Mouse (Mus musculus) embryonic facial prominence, embryonic 15.5 days (tissue): ENCODE measurements at regions not wholly inside any gene's neighbourhood (a gene's known extent, or its start where the extent isn't known, plus 50 kb on each side); places are given as distances from the start of the nearest gene placed in this dataset.
A peak's percentile ranks its signal among the peaks of the same experiment; 100 is the strongest.

Source experiments
- ATAC-seq: fragments of 200-750 bp; cut with Nextera tagmentation; 2 replicates; pipeline ENCODE4 v1.8.0; 2017; ENCODE audit warnings: low read depth, moderate TSS enrichment; ENCODE audit not compliant: insufficient number of reproducible peaks, low FRiP score, low TSS enrichment
- H3K27ac ChIP-seq: fragments of 300-500 bp; sonication (generic); replicated peaks from 2 replicates; pipeline ENCODE4 v1.5.1; 2015; ENCODE audit warnings: mild to moderate bottlenecking, inconsistent platforms
- H3K27me3 ChIP-seq: fragments of 300-500 bp; sonication (generic); 2 replicates; pipeline ENCODE4 v1.6.1; 2015; ENCODE audit warnings: inconsistent platforms
- H3K36me3 ChIP-seq: fragments of 300-500 bp; sonication (generic); 2 replicates; pipeline ENCODE4 v1.6.1; 2015; ENCODE audit warnings: mild to moderate bottlenecking, inconsistent platforms
- H3K4me1 ChIP-seq: fragments of 300-500 bp; sonication (generic); 2 replicates; pipeline ENCODE4 v1.6.1; 2015; ENCODE audit warnings: inconsistent platforms
- H3K4me2 ChIP-seq: fragments of 300-500 bp; sonication (generic); replicated peaks from 2 replicates; pipeline ENCODE4 v1.6.1; 2015; ENCODE audit warnings: mild to moderate bottlenecking, inconsistent platforms
- H3K4me3 ChIP-seq: fragments of 300-500 bp; sonication (generic); replicated peaks from 2 replicates; pipeline ENCODE4 v1.5.1; 2015; ENCODE audit warnings: mild to moderate bottlenecking, inconsistent platforms
- H3K9ac ChIP-seq: fragments of 300-500 bp; sonication (generic); 2 replicates; pipeline ENCODE4 v1.6.1; 2015; ENCODE audit warnings: inconsistent platforms
- H3K9me3 ChIP-seq: fragments of 300-500 bp; sonication (generic); replicated peaks from 2 replicates; pipeline ENCODE4 v1.6.1; 2016; ENCODE audit warnings: inconsistent platforms
- WGBS: fragments of 180-500 bp; shearing (Covaris S2); methylation state at CpG from one replicate; pipeline ENCODE4 v1.1.7; 2015; 5-methylcytosine and 5-hydroxymethylcytosine counted together

DNA sequence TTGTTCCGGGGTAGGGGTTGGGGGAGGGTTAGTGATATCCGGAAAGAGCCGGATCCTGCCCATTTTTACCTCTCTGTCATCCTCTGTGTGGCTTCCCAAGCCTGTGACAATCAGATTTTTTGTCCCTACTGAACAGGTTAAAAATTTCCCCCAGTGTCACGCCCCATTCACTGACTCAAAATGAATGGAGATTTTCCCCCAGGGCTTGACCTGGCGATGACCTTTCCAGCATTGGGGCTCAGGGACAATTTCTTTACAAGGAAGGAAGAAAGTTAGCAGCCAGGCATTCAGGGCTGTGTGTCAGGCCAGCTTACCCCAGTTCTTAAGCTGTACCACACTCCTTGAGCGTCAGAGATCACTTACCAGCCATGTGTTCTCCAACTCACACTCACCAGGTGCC is 55.9 kb upstream of the Gm9887 start:
- H3K4me1 ChIP-seq = 0 out of 2 replicates have a peak, but pooled peaks cover 5% of the 10 kb centered on the region
- H3K4me3 ChIP-seq = no peak overlapping the region
- H3K4me2 ChIP-seq = no peak overlapping the region
- H3K27ac ChIP-seq = no peak overlapping the region
- H3K9me3 ChIP-seq = no peaks in the 10 kb centered on the region
- no peaks in the 10 kb centered on the region for H3K27me3 ChIP-seq
- no peak overlapping the region for H3K9ac ChIP-seq
- H3K36me3 ChIP-seq = no peaks in the 10 kb centered on the region
- ATAC-seq = no peak
- 42% methylated on average over 6 of the region's 6 CpGs for WGBS

DNA sequence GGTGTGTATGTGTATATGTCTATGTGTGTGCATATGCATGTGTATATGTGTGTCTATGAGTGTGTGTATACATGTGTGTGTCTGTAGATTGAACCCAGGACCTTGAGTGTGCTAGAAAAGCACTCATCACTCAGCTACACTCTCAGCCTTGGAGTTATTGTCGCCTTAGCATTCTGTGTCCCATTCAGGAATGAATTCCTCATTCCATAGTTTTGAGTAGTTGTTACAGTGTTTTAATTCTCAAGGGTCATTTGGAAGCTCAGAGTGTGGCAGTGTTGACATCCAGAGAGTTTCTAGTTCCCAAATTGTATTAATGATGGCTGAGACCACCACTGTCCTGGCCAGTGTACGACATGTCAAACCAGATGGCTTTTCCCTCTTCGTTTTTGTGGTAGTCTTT is 53.4 kb upstream of the Gm9887 start:
- 77% methylated on average over 3 of the region's 3 CpGs for whole genome bisulfite sequencing
- no peaks in the 10 kb centered on the region for H3K9me3 ChIP-seq
- no peak overlapping the region for H3K4me3 ChIP-seq
- no peak overlapping the region for H3K4me2 ChIP-seq
- no peaks in the 10 kb centered on the region for H3K27me3 ChIP-seq
- H3K9ac ChIP-seq = no peak overlapping the region
- no peaks in the 10 kb centered on the region for H3K36me3 ChIP-seq
- H3K27ac ChIP-seq = no peak overlapping the region
- H3K4me1 ChIP-seq = 0 out of 2 replicates have a peak, but pooled peaks cover 8% of the 10 kb centered on the region
- no peak for ATAC-seq

DNA sequence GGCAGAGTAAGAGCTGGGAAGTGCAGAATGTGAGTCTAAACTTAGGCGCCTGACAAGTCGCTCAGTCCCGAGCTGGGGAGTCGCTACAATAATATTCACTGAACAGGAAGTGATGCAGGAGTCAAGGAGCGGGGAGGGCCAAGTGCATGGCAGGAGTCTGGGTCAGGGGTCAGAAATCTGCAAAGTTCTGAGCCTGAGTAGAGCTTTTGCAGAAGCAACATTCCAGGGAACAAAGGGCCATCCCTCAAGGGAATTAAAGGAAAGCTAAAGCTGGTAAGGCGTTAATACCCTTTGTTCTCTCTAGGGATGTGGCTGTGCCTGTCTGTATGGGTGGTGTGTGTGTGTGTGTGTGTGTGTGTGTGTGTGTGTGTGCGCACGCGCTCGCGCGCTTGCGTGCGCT is 52.7 kb upstream of the Gm9887 start:
- Histone ChIP-seq H3K4me2 (no peak overlapping the region), H3K9me3 (no peaks in the 10 kb centered on the region), H3K4me3 (no peak overlapping the region), H3K4me1 (0 out of 2 replicates have a peak, but pooled peaks cover 8% of the 10 kb centered on the region), H3K27me3 (no peaks in the 10 kb centered on the region), H3K27ac (peak overlapping the region; percentile 29; the same call in 1 of the 2 replicates), H3K9ac (no peak overlapping the region), H3K36me3 (no peaks in the 10 kb centered on the region)
- no peak for ATAC-seq
- 58% methylated on average over 14 of the region's 14 CpGs for WGBS
